Mouse (Mus musculus) myocyte (in vitro differentiated cells): Measurements from ENCODE around the gene Stox2.

Source experiments
- CEBPB ChIP-seq: IDR thresholded peaks from 2 replicates; pipeline ENCODE4 v1.6.1; 2011; ENCODE audit warnings: mild to moderate bottlenecking, moderate library complexity; ENCODE audit not compliant: poor library complexity, insufficient read depth, severe bottlenecking
- E2F4 ChIP-seq: IDR thresholded peaks from one replicate; pipeline ENCODE4 v1.6.1; 2011; ENCODE audit warnings: mild to moderate bottlenecking, control low read depth, moderate library complexity; ENCODE audit not compliant: insufficient read depth
- MAX ChIP-seq: IDR thresholded peaks from one replicate; pipeline ENCODE4 v1.6.1; 2011; ENCODE audit warnings: low read depth, mild to moderate bottlenecking, control low read depth
- MYOD1 ChIP-seq, 3 experiments: IDR thresholded peaks; one replicate each; pipeline ENCODE4 v1.6.1; 2011; ENCODE audit warnings: control low read depth in 2 of 3, low read depth in 2 of 3, mild to moderate bottlenecking in 2 of 3, moderate library complexity in 1 of 3; ENCODE audit not compliant: insufficient read length in 2 of 3, control insufficient read depth in 1 of 3
- MYOG ChIP-seq, 3 experiments: IDR thresholded peaks; one replicate each; pipeline ENCODE4 v1.6.1; 2011; ENCODE audit warnings: control low read depth in 2 of 3, low read depth in 2 of 3, mild to moderate bottlenecking in 2 of 3; ENCODE audit not compliant: insufficient read length in 2 of 3, control insufficient read depth in 1 of 3, insufficient read depth in 1 of 3
- POLR2A ChIP-seq: IDR thresholded peaks from one replicate; pipeline ENCODE4 v1.6.1; 2011; ENCODE audit warnings: low read depth, mild to moderate bottlenecking, control low read depth, moderate library complexity; ENCODE audit not compliant: insufficient read length
- TCF12 ChIP-seq: IDR thresholded peaks from one replicate; pipeline ENCODE4 v1.6.1; 2011; ENCODE audit warnings: mild to moderate bottlenecking, control low read depth; ENCODE audit not compliant: poor library complexity, insufficient read depth, severe bottlenecking

GRCm38 (mm10) chr8:47435412-47435811 lies 10.8 kb downstream of the Stox2 start:
- TF ChIP-seq POLR2A (no peak), E2F4 (no peak), MYOG (IDR thresholded peaks at IDR 0.05; ENCODE audit: control insufficient read depth in 1 of 3, insufficient read depth in 1 of 3, insufficient read length in 2 of 3, low read depth in 2 of 3) (no peak), CEBPB (no peak), MAX (no peak), MYOD1 (IDR thresholded peaks at IDR 0.05; ENCODE audit: control insufficient read depth in 1 of 3, insufficient read length in 2 of 3, low read depth in 2 of 3) (no peak), TCF12 (no peak)
